Mouse (Mus musculus) G1E (cell line): ENCODE results near the gene Grik4. TPM values are rescaled to one million over a fixed set of nuclear protein-coding genes. Genes with fewer than 3 reads are reported as not detected.
A peak's percentile ranks its signal among the peaks of the same experiment; 100 is the strongest.

Source experiments
- ATAC-seq: 2 replicates; pipeline ENCODE4 v1.8.0; 2016; ENCODE audit warnings: mild to moderate bottlenecking; ENCODE audit not compliant: insufficient number of reproducible peaks, poor library complexity, low FRiP score, severe bottlenecking; ENCODE audit errors: extremely low read depth
- DNase-seq: peaks from one replicate; pipeline ENCODE4 v3.0.0; 2012; ENCODE audit warnings: low spot score
- H3K27me3 ChIP-seq: 2 replicates; pipeline ENCODE4 v1.6.1; 2012; ENCODE audit warnings: mild to moderate bottlenecking, low read length, inconsistent platforms; ENCODE audit not compliant: insufficient read depth
- H3K36me3 ChIP-seq: replicated peaks from 2 replicates; pipeline ENCODE3; 2012; ENCODE audit warnings: mild to moderate bottlenecking, inconsistent platforms
- H3K4me1 ChIP-seq: 2 replicates; pipeline ENCODE4 v1.6.1; 2012; ENCODE audit warnings: low read depth, low read length, inconsistent platforms, mixed read lengths; ENCODE audit not compliant: insufficient read depth
- H3K4me3 ChIP-seq: 2 replicates; pipeline ENCODE4 v1.5.1; 2012; ENCODE audit warnings: low read depth, mild to moderate bottlenecking, inconsistent platforms, low read length, moderate library complexity, mixed read lengths
- H3K9me3 ChIP-seq: replicated peaks from 2 replicates; pipeline ENCODE4 v1.6.1; 2012; ENCODE audit warnings: inconsistent platforms
- CTCF ChIP-seq: IDR thresholded peaks from 2 replicates; pipeline ENCODE4 v1.5.1; 2012; ENCODE audit warnings: low read depth, low read length, inconsistent platforms, mixed read lengths
- GATA1 ChIP-seq: IDR thresholded peaks from 2 replicates; pipeline ENCODE4 v1.6.1; 2012; ENCODE audit warnings: borderline replicate concordance, low read length, inconsistent platforms, mixed read lengths
- GATA2 ChIP-seq: IDR thresholded peaks from 2 replicates; pipeline ENCODE4 v1.6.1; 2012; ENCODE audit warnings: low read depth, low read length, inconsistent platforms, borderline replicate concordance
- POLR2AphosphoS5 ChIP-seq: IDR thresholded peaks from 2 replicates; pipeline ENCODE4 v1.6.1; 2012; ENCODE audit warnings: low read depth, low read length, inconsistent platforms; ENCODE audit not compliant: insufficient replicate concordance
- TAL1 ChIP-seq: conservative IDR thresholded peaks from 2 replicates; pipeline ENCODE4 v1.6.1; 2012; ENCODE audit warnings: low read depth, low read length, inconsistent platforms, mixed read lengths
- polyA plus RNA-seq: library from polyadenylated mRNA; stranded (reverse); fragments of >175 nt; gene quantifications from 2 replicates; pipeline ENCODE4 v1.2.3, GENCODE M21; 2012
- total RNA-seq, 2 experiments: library from RNA; stranded (forward) in 1 of 2; stranded (reverse) in 1 of 2; fragments of 200-1000 nt in 1 of 2; fragments of >200 nt in 1 of 2; fragmentation: Nextera tagmentation in 1 of 2; gene quantifications; 2 replicates each; pipeline ENCODE4 v1.2.3; 2014 to 2017

Gene Grik4
- total and polyA plus RNA-seq, 3 experiments: under 0.01 TPM; not detected in 2

- Histone ChIP-seq H3K9me3 (peaks cover 11% of the 10 kb centered on the region), H3K27me3 (no peaks in the 10 kb centered on the region), H3K36me3 (no peaks in the 10 kb centered on the region), H3K4me1 (no peaks in the 10 kb centered on the region), H3K4me3 (no peak overlapping the region)
- no peak for ATAC-seq
- no peak for DNase-seq
- TF ChIP-seq TAL1 (no peak), GATA1 (no peak), CTCF (no peak), GATA2 (no peak), POLR2AphosphoS5 (no peak)
These were observed 241.0 kb downstream of the Grik4 start for GRCm38 (mm10) chr9:42703191-42703854.

GRCm38 (mm10) chr9:42702231-42703132 lies 241.8 kb downstream of the Grik4 start:
- Histone ChIP-seq H3K27me3 (no peaks in the 10 kb centered on the region), H3K4me3 (no peak overlapping the region), H3K9me3 (peaks cover 11% of the 10 kb centered on the region), H3K36me3 (no peaks in the 10 kb centered on the region), H3K4me1 (no peaks in the 10 kb centered on the region)
- ATAC-seq (no peak), DNase-seq (no peak)
- TF ChIP-seq POLR2AphosphoS5 (no peak), CTCF (no peak), GATA1 (no peak), GATA2 (no peak), TAL1 (no peak)

GRCm38 (mm10) chr9:42701729-42702128 lies 242.6 kb downstream of the Grik4 start:
- TF ChIP-seq POLR2AphosphoS5 (no peak), TAL1 (no peak), GATA1 (no peak), CTCF (no peak), GATA2 (no peak)
- H3K4me1 ChIP-seq: no peaks in the 10 kb centered on the region
- DNase-seq (no peak), ATAC-seq (no peak)
- H3K4me3 ChIP-seq: no peak overlapping the region
- peaks cover 16% of the 10 kb centered on the region for H3K9me3 ChIP-seq
- no peaks in the 10 kb centered on the region for H3K27me3 ChIP-seq
- H3K36me3 ChIP-seq: no peaks in the 10 kb centered on the region

GRCm38 (mm10) chr9:42693024-42693423 lies 251.3 kb downstream of the Grik4 start:
- H3K4me3 ChIP-seq: no peak overlapping the region
- DNase-seq (no peak), ATAC-seq (no peak)
- H3K27me3 ChIP-seq: no peaks in the 10 kb centered on the region
- H3K4me1 ChIP-seq: no peaks in the 10 kb centered on the region
- H3K36me3 ChIP-seq: no peaks in the 10 kb centered on the region
- H3K9me3 ChIP-seq: peaks cover 20% of the 10 kb centered on the region
- no peak for TF ChIP-seq GATA1
- TF ChIP-seq CTCF: no peak
- TF ChIP-seq TAL1: no peak
- no peak for TF ChIP-seq POLR2AphosphoS5
- TF ChIP-seq GATA2: no peak

- H3K9me3 ChIP-seq: peaks cover 14% of the 10 kb centered on the region
- no peak for ATAC-seq
- no peak overlapping the region for H3K4me3 ChIP-seq
- no peak for DNase-seq
- no peaks in the 10 kb centered on the region for H3K4me1 ChIP-seq
- no peaks in the 10 kb centered on the region for H3K36me3 ChIP-seq
- peak; percentile 70 for TF ChIP-seq CTCF
- no peak for TF ChIP-seq POLR2AphosphoS5
- TF ChIP-seq GATA2: no peak
- H3K27me3 ChIP-seq: no peaks in the 10 kb centered on the region
These were observed 256.1 kb downstream of the Grik4 start for GRCm38 (mm10) chr9:42688143-42688542.

GRCm38 (mm10) chr9:42686104-42686503 lies 258.2 kb downstream of the Grik4 start:
- ATAC-seq: no peak
- TF ChIP-seq CTCF (no peak), TAL1 (no peak), POLR2AphosphoS5 (no peak), GATA1 (no peak), GATA2 (no peak)
- Histone ChIP-seq H3K4me3 (no peak overlapping the region), H3K27me3 (no peaks in the 10 kb centered on the region), H3K4me1 (no peaks in the 10 kb centered on the region), H3K9me3 (peaks cover 25% of the 10 kb centered on the region), H3K36me3 (no peaks in the 10 kb centered on the region)
- DNase-seq: no peak
